Mouse (Mus musculus) forebrain, embryonic 15.5 days (tissue): ENCODE results near the gene Rad51b. TPM values are rescaled to one million over a fixed set of nuclear protein-coding genes. Genes with fewer than 3 reads are reported as not detected.
A peak's percentile ranks its signal among the peaks of the same experiment; 100 is the strongest.

Source experiments
- ATAC-seq: fragments of 200-750 bp; cut with Nextera tagmentation; replicated peaks from 2 replicates; pipeline ENCODE4 v1.8.0; 2017; ENCODE audit warnings: mild to moderate bottlenecking, moderate TSS enrichment, moderate library complexity
- H3K27ac ChIP-seq: fragments of 300-500 bp; sonication (generic); replicated peaks from 2 replicates; pipeline ENCODE4 v1.5.1; 2015; ENCODE audit warnings: mild to moderate bottlenecking, inconsistent platforms
- H3K27me3 ChIP-seq: fragments of 300-500 bp; sonication (generic); 2 replicates; pipeline ENCODE4 v1.6.1; 2015; ENCODE audit warnings: inconsistent platforms
- H3K36me3 ChIP-seq: fragments of 300-500 bp; sonication (generic); 2 replicates; pipeline ENCODE4 v1.6.1; 2015; ENCODE audit warnings: mild to moderate bottlenecking, inconsistent platforms
- H3K4me1 ChIP-seq: fragments of 300-500 bp; sonication (generic); 2 replicates; pipeline ENCODE4 v1.6.1; 2015; ENCODE audit warnings: inconsistent platforms
- H3K4me2 ChIP-seq: fragments of 300-500 bp; sonication (generic); replicated peaks from 2 replicates; pipeline ENCODE4 v1.6.1; 2015; ENCODE audit warnings: mild to moderate bottlenecking, inconsistent platforms
- H3K4me3 ChIP-seq: fragments of 300-500 bp; sonication (generic); 2 replicates; pipeline ENCODE4 v1.5.1; 2015; ENCODE audit warnings: mild to moderate bottlenecking, inconsistent platforms
- H3K9ac ChIP-seq: fragments of 300-500 bp; sonication (generic); replicated peaks from 2 replicates; pipeline ENCODE4 v1.6.1; 2015; ENCODE audit warnings: mild to moderate bottlenecking, inconsistent platforms
- H3K9me3 ChIP-seq: fragments of 300-500 bp; sonication (generic); 2 replicates; pipeline ENCODE4 v1.6.1; 2016; ENCODE audit warnings: inconsistent platforms
- WGBS: fragments of 180-500 bp; shearing (Covaris S2); methylation state at CpG from one replicate; pipeline ENCODE4 v1.1.7; 2015; ENCODE audit warnings: mixed read lengths; 5-methylcytosine and 5-hydroxymethylcytosine counted together
- polyA plus RNA-seq: library from polyadenylated mRNA; unstranded; fragments of >200 nt; fragmentation: Nextera tagmentation; extraction: Ambion mirVana; gene quantifications from 2 replicates; pipeline ENCODE4 v1.2.1, GENCODE M21; 2015

Rad51b gene
- polyA plus RNA-seq, 1 experiment from 2014 or later, result 3.0 TPM

DNA sequence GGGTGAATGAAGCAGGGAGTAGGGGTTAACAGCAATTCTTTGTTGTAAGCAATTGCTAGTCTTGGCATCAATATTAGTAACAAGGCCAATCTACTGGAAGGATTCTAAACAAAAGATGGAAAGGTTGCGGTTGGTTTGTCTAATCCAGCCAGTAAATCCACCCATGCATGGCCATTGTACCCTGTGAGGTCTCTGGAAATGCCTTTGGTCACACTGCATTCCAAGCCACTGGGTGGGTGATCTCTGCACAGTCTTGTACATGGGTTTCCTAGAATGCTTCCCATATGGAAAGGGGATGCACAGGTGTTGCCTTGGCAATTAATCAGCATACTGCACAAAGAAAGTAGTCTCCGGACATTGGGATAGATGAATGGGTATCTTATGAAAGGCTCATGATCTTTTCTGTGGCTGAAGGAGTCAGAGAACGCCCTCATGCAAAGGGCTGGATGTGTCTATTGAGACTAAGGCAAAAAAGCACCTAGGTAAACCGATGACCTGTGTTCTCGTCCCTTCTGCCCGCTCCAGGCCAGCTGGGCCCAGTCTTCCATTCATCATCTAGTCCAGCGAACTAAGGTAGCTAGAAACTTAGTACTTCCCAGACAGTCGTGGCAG lies 312.4 kb downstream of the Rad51b start:
- no peaks in the 10 kb centered on the region for H3K36me3 ChIP-seq
- no peak overlapping the region for H3K27ac ChIP-seq
- peaks cover 28% of the 10 kb centered on the region for H3K4me1 ChIP-seq
- no peak overlapping the region for H3K4me3 ChIP-seq
- no peak overlapping the region for H3K4me2 ChIP-seq
- no peak overlapping the region for H3K9ac ChIP-seq
- no peaks in the 10 kb centered on the region for H3K9me3 ChIP-seq
- H3K27me3 ChIP-seq, result no peaks in the 10 kb centered on the region
- no peak for ATAC-seq
- 39% methylated on average over 8 of the region's 8 CpGs for WGBS

DNA sequence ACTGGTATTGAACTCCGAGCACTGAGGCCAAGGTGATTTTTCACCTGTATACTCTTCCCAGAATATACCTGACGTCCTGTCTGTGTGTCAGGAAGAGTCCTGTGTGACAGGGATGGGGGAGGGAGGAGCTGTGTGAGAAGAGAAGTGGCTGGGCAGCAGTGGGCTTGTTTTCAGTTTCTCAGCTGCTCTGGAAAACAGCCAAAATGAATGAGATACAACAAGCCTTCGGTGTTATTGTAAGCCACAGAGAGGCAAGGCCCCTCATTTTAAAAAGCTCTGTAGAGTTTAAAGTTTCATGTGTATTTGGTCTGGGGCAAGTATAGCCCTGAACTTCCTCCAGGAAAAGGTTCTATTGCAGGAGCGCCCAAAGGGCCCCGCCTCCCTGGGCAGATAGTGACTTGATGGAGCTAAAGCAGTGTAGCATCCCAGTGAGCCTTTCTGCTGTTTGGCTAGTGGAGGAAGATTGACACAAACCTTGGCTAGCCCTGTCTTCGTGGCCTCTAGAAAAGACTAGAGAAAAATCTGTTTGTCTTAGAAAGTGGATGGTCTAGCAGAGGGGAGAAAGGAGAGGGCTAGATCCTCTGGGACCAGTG lies 313.5 kb downstream of the Rad51b start:
- no peak overlapping the region for H3K27ac ChIP-seq
- no peak overlapping the region for H3K4me3 ChIP-seq
- 63% methylated on average over 6 of the region's 6 CpGs for WGBS
- H3K4me1 ChIP-seq, result peaks cover 28% of the 10 kb centered on the region
- H3K36me3 ChIP-seq, result no peaks in the 10 kb centered on the region
- no peak overlapping the region for H3K9ac ChIP-seq
- H3K4me2 ChIP-seq, result no peak overlapping the region
- no peaks in the 10 kb centered on the region for H3K9me3 ChIP-seq
- H3K27me3 ChIP-seq, result no peaks in the 10 kb centered on the region
- ATAC-seq, result no peak

DNA sequence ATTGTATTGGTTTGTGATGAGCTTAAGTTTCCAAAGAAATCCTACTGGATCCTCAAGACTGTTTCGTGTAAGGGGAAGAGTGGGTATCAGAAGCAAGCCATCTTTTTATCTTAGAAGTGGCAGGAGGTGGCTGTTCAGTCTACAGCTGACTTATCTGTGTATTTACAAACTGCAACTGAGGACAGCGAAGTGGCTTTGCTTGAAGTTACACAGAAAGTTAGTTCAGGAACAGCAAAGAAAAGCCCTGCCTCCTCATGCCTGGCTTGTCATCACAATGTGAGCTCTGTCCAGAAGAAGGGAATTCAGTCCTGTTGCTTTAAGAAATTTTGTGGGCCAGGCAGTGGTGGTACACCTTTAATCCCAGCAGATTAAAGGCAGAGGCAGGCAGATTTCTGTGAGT lies 314.6 kb downstream of the Rad51b start:
- H3K27me3 ChIP-seq, result no peaks in the 10 kb centered on the region
- H3K4me2 ChIP-seq, result no peak overlapping the region
- H3K9me3 ChIP-seq, result no peaks in the 10 kb centered on the region
- no peak overlapping the region for H3K4me3 ChIP-seq
- no peak overlapping the region for H3K9ac ChIP-seq
- H3K27ac ChIP-seq, result no peak overlapping the region
- 98% methylated on average over 2 of the region's 2 CpGs for WGBS
- no peaks in the 10 kb centered on the region for H3K36me3 ChIP-seq
- ATAC-seq, result no peak
- peaks cover 28% of the 10 kb centered on the region for H3K4me1 ChIP-seq

DNA sequence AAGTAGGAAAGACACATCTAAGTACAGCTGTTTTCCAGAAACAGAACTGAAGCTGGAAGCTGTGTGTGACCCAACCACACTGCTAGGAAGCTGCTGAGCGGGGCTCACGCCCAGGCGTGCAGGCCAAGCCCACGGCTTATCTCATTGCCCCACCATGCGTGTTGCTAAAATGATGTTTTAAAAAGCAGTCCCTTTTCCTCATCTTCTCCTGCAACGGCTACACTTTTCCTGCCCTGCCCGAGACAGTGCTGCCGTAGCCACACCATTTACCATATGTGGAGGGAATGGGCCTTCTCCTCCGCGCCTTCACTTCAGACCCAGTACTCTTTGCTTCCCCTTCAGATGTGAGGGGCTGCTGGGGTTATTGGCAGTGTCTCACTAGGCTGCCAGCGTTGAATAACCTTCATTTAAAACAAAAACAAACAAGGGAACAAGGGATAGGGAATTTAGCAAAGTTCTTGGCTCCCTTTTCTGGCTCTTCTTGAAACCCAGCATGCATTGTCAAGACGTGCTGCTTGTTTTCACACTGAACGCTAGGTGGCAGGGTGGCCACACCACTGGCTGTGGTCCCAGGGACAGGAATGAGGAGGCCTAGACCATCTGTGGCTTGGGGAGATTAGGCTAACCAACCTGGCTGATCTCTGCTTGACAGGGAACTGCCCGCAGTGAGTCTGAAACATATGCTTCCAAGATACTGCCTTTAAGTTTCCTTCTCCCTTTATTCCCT lies 315.4 kb downstream of the Rad51b start:
- Histone ChIP-seq H3K9ac (no peak overlapping the region), H3K27me3 (no peaks in the 10 kb centered on the region), H3K4me3 (no peak overlapping the region), H3K27ac (peak overlapping the region; percentile 77), H3K4me1 (peaks cover 28% of the 10 kb centered on the region), H3K9me3 (no peaks in the 10 kb centered on the region), H3K4me2 (no peak overlapping the region), H3K36me3 (no peaks in the 10 kb centered on the region)
- 40% methylated on average over 14 of the region's 14 CpGs for WGBS
- ATAC-seq, result peak; percentile 94

DNA sequence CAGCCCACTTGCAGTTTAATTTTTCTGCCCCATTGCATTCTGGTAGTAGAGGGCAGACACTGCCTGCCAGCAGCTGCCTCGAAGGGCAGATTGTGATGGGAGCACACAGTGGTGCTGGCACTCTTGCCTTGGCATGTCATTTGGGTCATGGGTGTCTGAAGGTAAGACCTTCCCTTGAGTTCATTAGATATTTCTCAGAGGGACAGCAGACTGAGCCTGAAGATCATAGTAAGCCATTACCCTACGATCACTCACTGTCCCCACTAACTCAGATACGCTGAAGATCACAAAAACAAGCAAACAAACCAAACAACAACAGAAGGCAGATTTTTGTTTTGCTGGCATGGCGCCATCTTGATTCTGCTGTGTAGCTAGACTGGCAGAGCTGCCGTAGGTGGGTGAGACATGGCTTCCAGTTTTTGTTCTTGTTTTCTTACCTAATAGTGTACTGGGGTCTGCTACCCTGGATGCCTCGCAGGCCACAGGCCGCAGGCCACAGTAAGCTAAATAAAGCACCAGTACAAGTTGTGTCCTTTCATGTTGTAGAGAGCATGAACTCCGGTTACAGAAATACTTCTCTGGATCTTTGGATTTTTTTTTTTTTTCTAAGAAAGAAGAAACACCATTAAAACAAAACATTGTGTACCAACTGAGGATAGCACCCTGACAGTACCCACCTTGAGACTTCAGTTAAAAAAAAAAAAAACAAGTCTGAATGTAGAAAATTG lies 316.1 kb downstream of the Rad51b start:
- WGBS, result 60% methylated on average over 8 of the region's 8 CpGs

DNA sequence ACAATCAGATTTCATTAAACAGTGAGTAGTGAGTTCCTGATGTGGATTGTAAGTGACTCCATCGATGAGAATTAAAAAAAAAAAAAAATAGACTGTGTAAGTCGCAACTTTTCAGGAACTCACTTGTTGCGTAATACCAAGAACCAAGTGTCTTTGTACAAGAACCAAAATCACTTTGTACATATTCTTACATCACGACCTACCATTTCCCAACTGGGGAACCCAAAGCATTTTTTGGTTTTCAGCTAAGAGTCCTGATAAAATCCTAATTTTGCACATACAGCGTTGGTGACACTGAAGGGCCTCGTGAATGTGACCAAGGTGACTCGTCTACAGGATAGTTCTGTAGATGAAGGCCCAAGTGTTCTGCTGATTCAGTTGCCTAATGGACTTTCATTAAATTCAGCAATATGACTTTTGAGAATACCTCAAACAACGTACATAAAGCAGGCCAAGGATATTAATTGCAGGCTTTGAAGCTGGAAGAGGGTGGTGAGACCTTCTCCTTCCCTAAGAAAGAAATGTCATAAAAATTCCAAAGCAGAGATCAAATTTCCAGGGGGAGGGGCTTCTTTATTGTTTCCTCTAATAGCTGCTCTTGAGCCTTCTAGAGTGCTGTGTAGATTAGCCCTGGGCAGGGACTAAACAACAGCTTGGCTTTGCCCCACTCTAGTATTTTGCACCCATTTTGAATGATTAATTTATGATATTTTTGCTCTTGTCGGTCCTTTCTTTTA lies 316.9 kb downstream of the Rad51b start:
- no peak overlapping the region for H3K4me3 ChIP-seq
- peaks cover 27% of the 10 kb centered on the region for H3K4me1 ChIP-seq
- H3K36me3 ChIP-seq, result no peaks in the 10 kb centered on the region
- no peak for ATAC-seq
- H3K4me2 ChIP-seq, result no peak overlapping the region
- H3K27ac ChIP-seq, result no peak overlapping the region
- H3K27me3 ChIP-seq, result no peaks in the 10 kb centered on the region
- 75% methylated on average over 9 of the region's 9 CpGs for WGBS
- H3K9ac ChIP-seq, result no peak overlapping the region
- H3K9me3 ChIP-seq, result no peaks in the 10 kb centered on the region

More for the DNA sequence above, 316.1 kb downstream of the Rad51b start:
- peak; percentile 63 for ATAC-seq
- Histone ChIP-seq H3K4me1 (peaks cover 28% of the 10 kb centered on the region), H3K27me3 (no peaks in the 10 kb centered on the region), H3K27ac (peak overlapping the region; percentile 77), H3K9me3 (no peaks in the 10 kb centered on the region), H3K4me3 (no peak overlapping the region), H3K36me3 (no peaks in the 10 kb centered on the region), H3K9ac (no peak overlapping the region), H3K4me2 (no peak overlapping the region)

DNA sequence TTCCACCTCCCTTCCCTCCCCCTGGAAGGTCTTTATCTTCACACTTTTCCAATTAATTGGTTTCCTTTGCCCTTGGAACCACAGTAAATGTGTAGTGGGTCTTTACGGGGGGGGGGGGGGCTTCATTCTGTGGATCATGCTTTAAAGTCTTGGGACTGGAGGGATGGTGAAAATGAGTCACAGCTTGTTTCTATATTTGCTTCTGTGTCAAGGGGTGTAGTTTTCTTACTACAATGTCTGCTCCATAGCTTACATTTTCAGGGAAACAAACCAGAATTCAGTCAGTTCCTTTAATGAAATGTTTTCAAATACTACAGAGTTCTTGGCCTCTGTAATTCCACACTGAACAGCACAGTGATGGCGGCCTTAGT lies 317.5 kb downstream of the Rad51b start:
- no peak overlapping the region for H3K27ac ChIP-seq
- H3K9me3 ChIP-seq, result no peaks in the 10 kb centered on the region
- whole genome bisulfite sequencing, result 62% methylated on average over 2 of the region's 2 CpGs
- H3K4me1 ChIP-seq, result peaks cover 22% of the 10 kb centered on the region
- no peak for ATAC-seq
- H3K4me3 ChIP-seq, result no peak overlapping the region
- no peak overlapping the region for H3K9ac ChIP-seq
- H3K4me2 ChIP-seq, result no peak overlapping the region
- no peaks in the 10 kb centered on the region for H3K36me3 ChIP-seq
- H3K27me3 ChIP-seq, result no peaks in the 10 kb centered on the region

DNA sequence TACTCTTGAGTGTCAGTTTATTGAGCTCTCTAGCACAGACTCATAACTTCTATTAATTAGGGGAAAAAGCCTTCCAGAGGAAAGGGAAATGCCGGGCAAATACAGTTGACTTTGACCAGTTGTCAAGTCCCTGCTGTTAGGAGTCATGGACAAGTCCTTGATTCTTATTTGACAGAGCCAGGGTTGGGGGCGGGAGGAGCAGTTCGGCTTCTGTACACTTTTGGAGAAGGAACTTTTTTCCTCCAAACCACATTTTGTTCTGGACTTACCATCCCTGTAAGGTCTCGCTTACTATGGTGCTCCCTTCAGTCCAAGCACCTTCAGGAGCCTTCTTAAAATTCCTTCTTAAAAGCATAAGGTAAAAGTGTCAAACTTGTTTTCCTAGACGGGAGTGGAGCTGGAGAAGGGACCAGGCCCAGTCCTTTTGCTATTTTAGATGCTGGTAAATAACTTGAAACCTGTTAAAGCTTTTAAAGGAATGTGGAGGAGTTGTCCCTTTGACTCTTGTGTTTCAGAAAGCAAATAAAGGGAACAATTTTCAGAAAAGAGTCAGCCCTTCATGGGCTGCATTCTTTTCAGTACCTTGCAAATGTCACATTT lies 318.7 kb downstream of the Rad51b start:
- Histone ChIP-seq H3K9ac (no peak overlapping the region), H3K4me1 (peaks cover 12% of the 10 kb centered on the region), H3K9me3 (no peaks in the 10 kb centered on the region), H3K27ac (no peak overlapping the region), H3K36me3 (no peaks in the 10 kb centered on the region), H3K4me2 (no peak overlapping the region), H3K27me3 (no peaks in the 10 kb centered on the region), H3K4me3 (no peak overlapping the region)
- ATAC-seq, result no peak
- WGBS, result 82% methylated on average over 5 of the region's 5 CpGs

DNA sequence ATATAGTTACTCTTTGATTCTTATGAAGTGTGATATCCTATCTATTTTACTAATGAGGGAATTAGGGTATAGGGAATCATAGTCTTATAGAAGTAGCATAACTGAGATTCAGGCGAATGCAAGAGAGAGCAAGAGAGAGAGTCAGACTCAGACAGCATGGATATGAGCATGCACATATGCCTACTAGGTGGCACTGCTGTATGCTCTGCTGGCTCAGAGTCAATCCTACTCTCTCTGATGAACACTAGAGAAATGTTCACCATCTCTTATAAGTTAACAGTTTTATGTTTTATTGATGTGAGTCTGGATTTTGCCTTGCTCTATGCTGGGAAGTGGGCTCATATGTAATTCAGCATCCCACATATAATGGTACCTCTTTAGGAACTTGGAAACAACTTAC lies 321.9 kb downstream of the Rad51b start:
- 88% methylated on average over 1 of the region's 1 CpGs for WGBS
- Histone ChIP-seq H3K9me3 (no peaks in the 10 kb centered on the region), H3K36me3 (no peaks in the 10 kb centered on the region), H3K27ac (no peak overlapping the region), H3K4me2 (no peak overlapping the region), H3K4me1 (no peaks in the 10 kb centered on the region), H3K27me3 (no peaks in the 10 kb centered on the region), H3K9ac (no peak overlapping the region), H3K4me3 (no peak overlapping the region)
- no peak for ATAC-seq

DNA sequence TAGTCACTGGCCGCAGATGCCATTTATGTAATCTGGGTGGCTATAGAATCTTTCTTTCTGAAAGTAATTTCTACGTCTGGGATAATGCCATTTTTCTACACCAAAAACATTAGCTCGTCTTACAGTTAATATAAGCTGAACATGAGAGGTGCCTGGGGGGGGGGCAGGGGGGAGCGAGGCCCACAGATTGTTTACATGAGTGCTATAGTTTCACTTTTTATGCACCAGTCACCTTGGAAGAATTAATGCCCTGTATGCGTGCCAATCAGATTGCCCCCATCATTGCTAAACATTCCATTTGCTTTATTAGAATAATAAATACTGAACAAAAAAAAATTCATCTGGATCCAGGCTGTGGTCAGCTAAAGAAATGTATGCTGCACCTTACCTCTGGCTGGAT lies 323.6 kb downstream of the Rad51b start:
- H3K36me3 ChIP-seq, result no peaks in the 10 kb centered on the region
- no peaks in the 10 kb centered on the region for H3K9me3 ChIP-seq
- H3K4me3 ChIP-seq, result no peak overlapping the region
- no peaks in the 10 kb centered on the region for H3K27me3 ChIP-seq
- ATAC-seq, result no peak
- 82% methylated on average over 5 of the region's 5 CpGs for WGBS
- peaks cover 2% of the 10 kb centered on the region for H3K4me1 ChIP-seq
- H3K9ac ChIP-seq, result no peak overlapping the region
- no peak overlapping the region for H3K27ac ChIP-seq
- no peak overlapping the region for H3K4me2 ChIP-seq

DNA sequence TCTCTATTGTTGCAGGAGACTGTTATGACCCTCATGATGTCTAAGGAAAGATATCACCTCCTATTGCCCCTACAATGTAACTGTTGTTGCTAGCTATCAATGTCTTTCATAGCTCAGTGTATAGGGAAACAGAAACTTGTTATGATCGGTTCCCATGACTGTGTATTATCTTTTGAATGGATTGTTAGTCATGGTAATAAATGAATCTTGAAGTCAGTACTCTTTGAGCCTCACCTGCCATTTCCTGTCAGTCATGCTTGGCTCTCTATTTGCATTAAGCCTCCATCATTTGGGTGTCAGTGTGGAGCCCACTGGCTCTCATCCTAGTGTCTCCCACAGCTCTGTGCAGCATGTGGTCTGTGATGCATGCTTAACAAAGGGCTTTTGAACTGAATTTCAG lies 326.2 kb downstream of the Rad51b start:
- Histone ChIP-seq H3K36me3 (no peaks in the 10 kb centered on the region), H3K27me3 (no peaks in the 10 kb centered on the region), H3K4me2 (no peak overlapping the region), H3K27ac (no peak overlapping the region), H3K9ac (no peak overlapping the region), H3K4me1 (peaks cover 20% of the 10 kb centered on the region), H3K4me3 (no peak overlapping the region), H3K9me3 (no peaks in the 10 kb centered on the region)
- no peak for ATAC-seq
- WGBS, result 93% methylated on average over 1 of the region's 1 CpGs
